Mouse (Mus musculus) ES-E14 (cell line): ENCODE results near the gene Nob1.

Experiments
- HCFC1 ChIP-seq: IDR thresholded peaks from 2 replicates; pipeline ENCODE4 v1.6.1; 2012; ENCODE audit warnings: low read length, inconsistent platforms, borderline replicate concordance; ENCODE audit not compliant: insufficient read depth
- ZC3H11A ChIP-seq: IDR thresholded peaks from 2 replicates; pipeline ENCODE4 v1.6.1; 2012; ENCODE audit warnings: low read depth, mild to moderate bottlenecking, inconsistent platforms, low read length, borderline replicate concordance

- TF ChIP-seq ZC3H11A = no peak
- TF ChIP-seq HCFC1 = no peak
Measured at GRCm38 (mm10) chr8:107425230-107425597, 363 bp upstream of the Nob1 start.
